Mouse (Mus musculus) heart, embryonic 12.5 days (tissue): ENCODE measurements around the gene Gm13693. TPM values are rescaled to one million over a fixed set of nuclear protein-coding genes. Genes with fewer than 3 reads are reported as not detected.
"Not testable (repeated sequence)": the region's sequence is repeated elsewhere in the genome, so short reads cannot be mapped to it uniquely, and the experiment has no call there.

Source experiments
- ATAC-seq: fragments of 200-750 bp; cut with Nextera tagmentation; 2 replicates; pipeline ENCODE4 v1.8.0; 2017; ENCODE audit warnings: moderate TSS enrichment, moderate library complexity; ENCODE audit not compliant: insufficient number of reproducible peaks, low FRiP score
- H3K27ac ChIP-seq: fragments of 300-500 bp; sonication (generic); 2 replicates; pipeline ENCODE4 v1.5.1; 2016; ENCODE audit warnings: mild to moderate bottlenecking, moderate library complexity; ENCODE audit not compliant: poor library complexity, severe bottlenecking
- H3K27me3 ChIP-seq: fragments of 300-500 bp; sonication (generic); replicated peaks from 2 replicates; pipeline ENCODE4 v1.6.1; 2016; ENCODE audit warnings: mild to moderate bottlenecking, moderate library complexity
- H3K36me3 ChIP-seq: fragments of 300-500 bp; sonication (generic); 2 replicates; pipeline ENCODE4 v1.6.1; 2016; ENCODE audit warnings: mild to moderate bottlenecking, moderate library complexity
- H3K4me1 ChIP-seq: fragments of 300-500 bp; sonication (generic); replicated peaks from 2 replicates; pipeline ENCODE4 v1.6.1; 2016; ENCODE audit warnings: mild to moderate bottlenecking
- H3K4me2 ChIP-seq: fragments of 300-500 bp; sonication (generic); 2 replicates; pipeline ENCODE4 v1.6.1; 2016; ENCODE audit warnings: mild to moderate bottlenecking, moderate library complexity
- H3K4me3 ChIP-seq: fragments of 300-500 bp; sonication (generic); 2 replicates; pipeline ENCODE4 v1.5.1; 2016; ENCODE audit warnings: mild to moderate bottlenecking
- H3K9ac ChIP-seq: fragments of 300-500 bp; sonication (generic); 2 replicates; pipeline ENCODE4 v1.6.1; 2016; ENCODE audit warnings: mild to moderate bottlenecking, moderate library complexity
- H3K9me3 ChIP-seq: fragments of 300-500 bp; sonication (generic); replicated peaks from 2 replicates; pipeline ENCODE4 v1.6.1; 2016; ENCODE audit warnings: mild to moderate bottlenecking, moderate library complexity
- WGBS: fragments of 180-500 bp; shearing (Covaris S2); methylation state at CpG from one replicate; pipeline ENCODE4 v1.1.7; 2016; 5-methylcytosine and 5-hydroxymethylcytosine counted together
- polyA plus RNA-seq: library from polyadenylated mRNA; unstranded; fragments of >200 nt; fragmentation: Nextera tagmentation; extraction: Ambion mirVana; gene quantifications from 2 replicates; pipeline ENCODE4 v1.2.1, GENCODE M21; 2016

Gene Gm13693
- polyA plus RNA-seq = not detected in 2 replicates

DNA sequence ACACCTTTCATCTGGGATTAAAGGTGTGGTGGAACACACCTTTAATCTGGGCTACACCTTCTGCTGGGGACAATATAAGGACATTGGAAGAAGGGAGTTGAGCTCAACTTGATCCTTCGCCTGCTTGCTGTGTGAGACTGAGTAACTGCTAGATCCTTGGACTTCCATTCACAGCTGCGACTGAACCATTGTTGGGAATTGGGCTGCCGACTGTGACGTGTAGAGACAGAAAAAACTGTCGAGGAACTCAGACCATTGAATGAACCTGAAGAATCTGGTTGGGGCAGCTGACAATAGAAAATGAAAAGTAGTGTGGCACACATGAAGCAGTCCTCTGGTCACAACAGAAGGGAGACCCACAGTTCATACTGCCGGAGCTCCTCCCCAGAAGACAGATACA, at the start of gene Gm13693:
Gm13693 (plus strand) TSS at position 301 of the 400 bp plus-strand sequence.
- not testable (repeated sequence) for H3K36me3 ChIP-seq, H3K4me3 ChIP-seq, H3K9me3 ChIP-seq, H3K27me3 ChIP-seq, H3K27ac ChIP-seq, H3K4me2 ChIP-seq, H3K4me1 ChIP-seq, ATAC-seq, H3K9ac ChIP-seq
- no CpG with 5 or more reads among the region's 6 CpGs for WGBS

DNA sequence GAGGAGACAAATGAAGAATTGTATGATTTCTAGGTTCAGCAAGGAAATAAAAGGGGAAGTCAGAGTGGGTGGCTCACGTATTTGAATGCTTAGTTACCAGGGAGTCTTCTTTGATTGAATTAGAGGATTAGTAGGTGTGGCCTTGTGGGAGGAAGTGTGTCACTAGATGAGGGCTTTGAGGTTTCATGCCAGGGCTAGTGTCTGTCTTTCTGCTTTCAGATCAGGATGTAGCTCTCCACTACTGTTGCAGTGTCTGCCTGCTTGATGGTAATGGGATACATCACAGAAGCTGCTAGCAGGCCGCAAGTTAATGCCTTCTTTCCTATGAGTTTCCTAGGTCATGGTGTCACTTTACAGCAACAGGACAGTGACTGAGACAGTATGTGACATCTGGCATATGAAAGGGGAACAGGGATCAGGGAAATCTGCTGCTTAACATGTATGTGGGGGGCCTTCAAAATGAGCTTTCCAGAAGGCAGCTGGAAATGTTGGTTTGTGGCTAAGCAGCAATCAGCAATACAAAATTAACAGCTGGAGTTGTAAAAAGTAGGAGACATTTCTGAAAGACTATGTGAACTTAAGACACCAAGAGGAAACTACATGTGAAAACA, 31.7 kb upstream of the Gm13693 start:
- 72% methylated on average over 2 of the region's 2 CpGs for WGBS
- ATAC-seq = no peak

DNA sequence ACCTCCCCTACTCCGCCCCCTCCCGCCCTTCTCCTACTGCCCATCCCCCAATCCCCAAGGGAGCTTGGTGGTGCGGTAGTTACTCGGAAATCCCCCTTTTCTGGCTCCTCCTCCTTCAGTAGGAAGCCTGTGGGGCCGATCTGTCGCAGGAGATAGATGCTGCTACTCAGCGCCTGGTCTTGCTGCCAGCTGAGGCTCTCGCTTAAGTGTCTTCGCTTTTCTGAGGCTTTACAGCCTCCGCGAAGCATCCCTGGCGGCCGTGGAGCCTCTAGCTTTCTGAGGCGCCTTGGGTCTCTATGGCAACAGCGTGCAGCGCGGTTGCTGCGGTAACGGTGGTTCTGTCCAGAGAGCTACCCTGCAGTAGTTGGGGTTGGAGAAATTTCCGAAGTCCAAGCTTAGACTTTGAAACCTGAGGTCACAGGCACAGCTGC, 20.4 kb upstream of the Gm13693 start, which contains the start of gene Zswim2:
Zswim2 (minus strand) TSS at position 298 of the 431 bp plus-strand sequence.
- peak within 1 kb of the TSS; percentile 68 for H3K4me2 ChIP-seq
- H3K9ac ChIP-seq = no peak within 1 kb of the TSS
- peaks cover 6% of the 10 kb centered on the region for H3K4me1 ChIP-seq
- ATAC-seq = peak; percentile 33
- 0 out of 2 replicates have a peak, but pooled peaks cover 6% of the 10 kb centered on the region for H3K9me3 ChIP-seq
- 2% methylated on average over 20 of the region's 20 CpGs for WGBS
- peak within 1 kb of the TSS; percentile 30 for H3K4me3 ChIP-seq
- no peak within 1 kb of the TSS for H3K27ac ChIP-seq
- H3K27me3 ChIP-seq = no peaks in the 10 kb centered on the region
- no peaks in the 10 kb centered on the region for H3K36me3 ChIP-seq

More for the DNA sequence above, 31.7 kb upstream of the Gm13693 start:
- Histone ChIP-seq H3K9me3 (no peaks in the 10 kb centered on the region), H3K36me3 (no peaks in the 10 kb centered on the region), H3K9ac (no peak overlapping the region), H3K27me3 (no peaks in the 10 kb centered on the region), H3K4me3 (no peak overlapping the region), H3K27ac (no peak overlapping the region), H3K4me1 (no peaks in the 10 kb centered on the region), H3K4me2 (no peak overlapping the region)

DNA sequence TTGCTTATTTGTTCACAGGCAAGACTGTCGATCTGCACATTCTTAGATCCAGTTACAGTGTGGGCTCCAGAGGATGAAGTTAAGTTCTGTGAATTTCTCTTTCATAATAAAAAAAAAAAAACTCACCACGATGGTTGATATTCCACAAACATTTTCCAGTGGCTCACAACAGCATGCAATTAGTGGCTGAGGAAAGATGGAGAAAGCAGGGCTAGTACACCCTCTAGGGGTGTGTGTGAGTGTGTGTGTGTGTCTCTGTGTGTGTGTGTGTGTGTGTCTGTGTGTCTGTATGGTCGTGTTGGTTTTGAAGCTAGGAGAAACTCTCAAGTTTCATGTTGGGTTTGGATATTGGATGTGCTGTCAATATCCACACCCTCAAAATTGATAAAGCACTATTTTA, 19.9 kb upstream of the Gm13693 start:
- Histone ChIP-seq H3K4me1 (peaks cover 6% of the 10 kb centered on the region), H3K9me3 (0 out of 2 replicates have a peak, but pooled peaks cover 6% of the 10 kb centered on the region), H3K4me2 (peak overlapping the region; percentile 68), H3K36me3 (no peaks in the 10 kb centered on the region), H3K9ac (no peak overlapping the region), H3K27ac (no peak overlapping the region), H3K27me3 (no peaks in the 10 kb centered on the region), H3K4me3 (peak overlapping the region; percentile 30; the same call in 1 of the 2 replicates)
- ATAC-seq = no peak
- 44% methylated on average over 3 of the region's 3 CpGs for WGBS

DNA sequence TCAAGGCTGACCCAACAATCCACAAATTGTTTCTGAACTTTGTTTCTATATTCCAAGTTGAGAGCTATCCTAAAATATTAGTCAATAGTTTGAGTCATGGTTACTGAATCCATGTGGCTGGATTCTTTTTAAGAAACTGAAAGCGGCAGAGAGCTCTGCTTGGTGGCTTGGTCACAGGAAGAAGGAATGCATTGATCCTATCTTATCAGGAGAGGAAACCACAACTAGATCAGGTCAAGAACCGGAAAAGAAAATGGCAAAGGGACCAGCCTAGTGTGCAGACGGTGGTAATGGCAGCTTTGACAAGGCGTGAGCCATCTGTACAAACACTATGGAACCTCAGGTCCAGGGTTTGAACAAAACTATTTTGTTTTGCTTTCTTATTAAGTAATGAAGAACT, 19.5 kb upstream of the Gm13693 start:
- Histone ChIP-seq H3K9ac (no peak overlapping the region), H3K27ac (no peak overlapping the region), H3K27me3 (no peaks in the 10 kb centered on the region), H3K4me2 (no peak overlapping the region), H3K9me3 (0 out of 2 replicates have a peak, but pooled peaks cover 6% of the 10 kb centered on the region), H3K4me3 (no peak overlapping the region), H3K4me1 (peaks cover 6% of the 10 kb centered on the region), H3K36me3 (no peaks in the 10 kb centered on the region)
- no peak for ATAC-seq
- WGBS = 32% methylated on average over 4 of the region's 4 CpGs

DNA sequence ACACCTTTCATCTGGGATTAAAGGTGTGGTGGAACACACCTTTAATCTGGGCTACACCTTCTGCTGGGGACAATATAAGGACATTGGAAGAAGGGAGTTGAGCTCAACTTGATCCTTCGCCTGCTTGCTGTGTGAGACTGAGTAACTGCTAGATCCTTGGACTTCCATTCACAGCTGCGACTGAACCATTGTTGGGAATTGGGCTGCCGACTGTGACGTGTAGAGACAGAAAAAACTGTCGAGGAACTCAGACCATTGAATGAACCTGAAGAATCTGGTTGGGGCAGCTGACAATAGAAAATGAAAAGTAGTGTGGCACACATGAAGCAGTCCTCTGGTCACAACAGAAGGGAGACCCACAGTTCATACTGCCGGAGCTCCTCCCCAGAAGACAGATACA, 5.9 kb upstream of the Gm13693 start, which contains the start of gene Gm13698:
Gm13698 (plus strand) TSS at position 301 of the 400 bp plus-strand sequence.
- H3K4me1 ChIP-seq, H3K27me3 ChIP-seq, H3K36me3 ChIP-seq, ATAC-seq, H3K9ac ChIP-seq, H3K4me3 ChIP-seq, H3K27ac ChIP-seq, H3K9me3 ChIP-seq, H3K4me2 ChIP-seq: not testable (repeated sequence)
- WGBS = no CpG with 5 or more reads among the region's 6 CpGs

DNA sequence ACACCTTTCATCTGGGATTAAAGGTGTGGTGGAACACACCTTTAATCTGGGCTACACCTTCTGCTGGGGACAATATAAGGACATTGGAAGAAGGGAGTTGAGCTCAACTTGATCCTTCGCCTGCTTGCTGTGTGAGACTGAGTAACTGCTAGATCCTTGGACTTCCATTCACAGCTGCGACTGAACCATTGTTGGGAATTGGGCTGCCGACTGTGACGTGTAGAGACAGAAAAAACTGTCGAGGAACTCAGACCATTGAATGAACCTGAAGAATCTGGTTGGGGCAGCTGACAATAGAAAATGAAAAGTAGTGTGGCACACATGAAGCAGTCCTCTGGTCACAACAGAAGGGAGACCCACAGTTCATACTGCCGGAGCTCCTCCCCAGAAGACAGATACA, 5.7 kb downstream of the Gm13693 start, which contains the start of gene Gm13695:
Gm13695 (plus strand) TSS at position 301 of the 400 bp plus-strand sequence.
- WGBS = no CpG with 5 or more reads among the region's 6 CpGs
- not testable (repeated sequence) for H3K36me3 ChIP-seq, H3K4me2 ChIP-seq, ATAC-seq, H3K9me3 ChIP-seq, H3K9ac ChIP-seq, H3K27me3 ChIP-seq, H3K4me3 ChIP-seq, H3K27ac ChIP-seq, H3K4me1 ChIP-seq

DNA sequence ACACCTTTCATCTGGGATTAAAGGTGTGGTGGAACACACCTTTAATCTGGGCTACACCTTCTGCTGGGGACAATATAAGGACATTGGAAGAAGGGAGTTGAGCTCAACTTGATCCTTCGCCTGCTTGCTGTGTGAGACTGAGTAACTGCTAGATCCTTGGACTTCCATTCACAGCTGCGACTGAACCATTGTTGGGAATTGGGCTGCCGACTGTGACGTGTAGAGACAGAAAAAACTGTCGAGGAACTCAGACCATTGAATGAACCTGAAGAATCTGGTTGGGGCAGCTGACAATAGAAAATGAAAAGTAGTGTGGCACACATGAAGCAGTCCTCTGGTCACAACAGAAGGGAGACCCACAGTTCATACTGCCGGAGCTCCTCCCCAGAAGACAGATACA, 11.5 kb downstream of the Gm13693 start, which contains the start of gene Gm13696:
Gm13696 (plus strand) TSS at position 301 of the 400 bp plus-strand sequence.
- not testable (repeated sequence) for H3K36me3 ChIP-seq, H3K27me3 ChIP-seq, ATAC-seq, H3K9ac ChIP-seq, H3K4me1 ChIP-seq, H3K4me3 ChIP-seq, H3K27ac ChIP-seq, H3K4me2 ChIP-seq, H3K9me3 ChIP-seq
- no CpG with 5 or more reads among the region's 6 CpGs for WGBS

DNA sequence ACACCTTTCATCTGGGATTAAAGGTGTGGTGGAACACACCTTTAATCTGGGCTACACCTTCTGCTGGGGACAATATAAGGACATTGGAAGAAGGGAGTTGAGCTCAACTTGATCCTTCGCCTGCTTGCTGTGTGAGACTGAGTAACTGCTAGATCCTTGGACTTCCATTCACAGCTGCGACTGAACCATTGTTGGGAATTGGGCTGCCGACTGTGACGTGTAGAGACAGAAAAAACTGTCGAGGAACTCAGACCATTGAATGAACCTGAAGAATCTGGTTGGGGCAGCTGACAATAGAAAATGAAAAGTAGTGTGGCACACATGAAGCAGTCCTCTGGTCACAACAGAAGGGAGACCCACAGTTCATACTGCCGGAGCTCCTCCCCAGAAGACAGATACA, 17.3 kb downstream of the Gm13693 start, which contains the start of gene Gm13694:
Gm13694 (plus strand) TSS at position 301 of the 400 bp plus-strand sequence.
- H3K9ac ChIP-seq, H3K27ac ChIP-seq, H3K4me3 ChIP-seq, H3K27me3 ChIP-seq, H3K4me1 ChIP-seq, H3K36me3 ChIP-seq, H3K4me2 ChIP-seq, ATAC-seq, H3K9me3 ChIP-seq: not testable (repeated sequence)
- no CpG with 5 or more reads among the region's 6 CpGs for WGBS

DNA sequence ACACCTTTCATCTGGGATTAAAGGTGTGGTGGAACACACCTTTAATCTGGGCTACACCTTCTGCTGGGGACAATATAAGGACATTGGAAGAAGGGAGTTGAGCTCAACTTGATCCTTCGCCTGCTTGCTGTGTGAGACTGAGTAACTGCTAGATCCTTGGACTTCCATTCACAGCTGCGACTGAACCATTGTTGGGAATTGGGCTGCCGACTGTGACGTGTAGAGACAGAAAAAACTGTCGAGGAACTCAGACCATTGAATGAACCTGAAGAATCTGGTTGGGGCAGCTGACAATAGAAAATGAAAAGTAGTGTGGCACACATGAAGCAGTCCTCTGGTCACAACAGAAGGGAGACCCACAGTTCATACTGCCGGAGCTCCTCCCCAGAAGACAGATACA, 23.1 kb downstream of the Gm13693 start, which contains the start of gene Gm13697:
Gm13697 (plus strand) TSS at position 301 of the 400 bp plus-strand sequence.
- not testable (repeated sequence) for H3K4me1 ChIP-seq, H3K9ac ChIP-seq, H3K27me3 ChIP-seq, H3K4me2 ChIP-seq, H3K27ac ChIP-seq, ATAC-seq, H3K9me3 ChIP-seq, H3K4me3 ChIP-seq, H3K36me3 ChIP-seq
- no CpG with 5 or more reads among the region's 6 CpGs for WGBS

DNA sequence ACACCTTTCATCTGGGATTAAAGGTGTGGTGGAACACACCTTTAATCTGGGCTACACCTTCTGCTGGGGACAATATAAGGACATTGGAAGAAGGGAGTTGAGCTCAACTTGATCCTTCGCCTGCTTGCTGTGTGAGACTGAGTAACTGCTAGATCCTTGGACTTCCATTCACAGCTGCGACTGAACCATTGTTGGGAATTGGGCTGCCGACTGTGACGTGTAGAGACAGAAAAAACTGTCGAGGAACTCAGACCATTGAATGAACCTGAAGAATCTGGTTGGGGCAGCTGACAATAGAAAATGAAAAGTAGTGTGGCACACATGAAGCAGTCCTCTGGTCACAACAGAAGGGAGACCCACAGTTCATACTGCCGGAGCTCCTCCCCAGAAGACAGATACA, 28.9 kb downstream of the Gm13693 start, which contains the start of gene Gm13691:
Gm13691 (plus strand) TSS at position 301 of the 400 bp plus-strand sequence.
- ATAC-seq, H3K9ac ChIP-seq, H3K4me2 ChIP-seq, H3K4me3 ChIP-seq, H3K27me3 ChIP-seq, H3K4me1 ChIP-seq, H3K36me3 ChIP-seq, H3K9me3 ChIP-seq, H3K27ac ChIP-seq: not testable (repeated sequence)
- no CpG with 5 or more reads among the region's 6 CpGs for WGBS
